Mouse (Mus musculus) E14TG2a.4 (cell line): ENCODE results near the gene Rph3al.

Source experiments
- H3K27me3 ChIP-seq: 2 replicates; pipeline ENCODE4 v1.6.1; 2014; ENCODE audit warnings: low read length, control low read depth; ENCODE audit not compliant: insufficient read depth
- H3K36me3 ChIP-seq: 2 replicates; pipeline ENCODE4 v1.6.1; 2014; ENCODE audit warnings: low read length, control low read depth; ENCODE audit not compliant: insufficient read depth
- H3K4me1 ChIP-seq: replicated peaks from 2 replicates; pipeline ENCODE4 v1.6.1; 2014; ENCODE audit warnings: low read depth, low read length, control low read depth
- H3K4me3 ChIP-seq: replicated peaks from 2 replicates; pipeline ENCODE4 v1.5.1; 2014; ENCODE audit warnings: mild to moderate bottlenecking, low read length
- H3K9me3 ChIP-seq: 2 replicates; pipeline ENCODE4 v1.6.1; 2014; ENCODE audit warnings: low read length, control low read depth
- CTCF ChIP-seq: conservative IDR thresholded peaks from 2 replicates; pipeline ENCODE4 v1.5.1; 2014; ENCODE audit warnings: low read length
- NANOG ChIP-seq: IDR thresholded peaks from 2 replicates; pipeline ENCODE4 v1.6.1; 2014; ENCODE audit warnings: borderline replicate concordance, low read length, mixed read lengths
- POU5F1 ChIP-seq: IDR thresholded peaks from 2 replicates; pipeline ENCODE4 v1.6.1; 2014; ENCODE audit warnings: low read length, borderline replicate concordance

Rph3al gene

GRCm38 (mm10) chr11:75907406-75907805 lies 30.8 kb downstream of the Rph3al start:
- H3K27me3 ChIP-seq, result peaks cover 19% of the 10 kb centered on the region; the same call in 1 of the 2 replicates
- H3K36me3 ChIP-seq, result no peaks in the 10 kb centered on the region
- peaks cover 17% of the 10 kb centered on the region for H3K4me1 ChIP-seq
- H3K9me3 ChIP-seq, result 0 out of 2 replicates have a peak, but pooled peaks cover 6% of the 10 kb centered on the region
- TF ChIP-seq NANOG (no peak), CTCF (no peak), POU5F1 (no peak)
- H3K4me3 ChIP-seq, result no peak overlapping the region

- Histone ChIP-seq H3K4me1 (peaks cover 17% of the 10 kb centered on the region), H3K36me3 (no peaks in the 10 kb centered on the region), H3K9me3 (0 out of 2 replicates have a peak, but pooled peaks cover 2% of the 10 kb centered on the region), H3K27me3 (peaks cover 21% of the 10 kb centered on the region; the same call in 1 of the 2 replicates), H3K4me3 (no peak overlapping the region)
- TF ChIP-seq NANOG, result no peak
- TF ChIP-seq CTCF, result no peak
- no peak for TF ChIP-seq POU5F1
Measured at GRCm38 (mm10) chr11:75906556-75906955, 31.7 kb downstream of the Rph3al start.

DNA sequence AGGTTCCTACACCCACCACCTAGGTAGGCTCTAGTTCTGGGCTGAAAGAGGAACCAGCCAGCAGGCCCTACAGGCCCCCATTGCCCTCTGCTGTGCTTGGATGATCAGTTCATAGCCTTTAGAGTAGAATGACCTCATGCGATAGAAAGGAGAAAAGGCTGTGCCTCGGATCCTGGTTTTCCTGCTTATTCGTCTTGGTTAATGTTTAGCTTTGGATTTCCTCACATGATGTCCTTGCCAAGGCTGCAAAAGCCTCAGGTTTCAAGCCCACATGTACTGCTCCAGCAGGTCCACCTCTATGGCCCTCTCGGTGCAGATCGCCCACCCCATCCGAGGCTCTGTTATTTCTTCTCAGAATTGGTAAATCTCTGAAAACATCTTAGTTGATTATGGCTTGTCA lies 33.2 kb downstream of the Rph3al start:
- no peaks in the 10 kb centered on the region for H3K9me3 ChIP-seq
- TF ChIP-seq NANOG (no peak), CTCF (no peak), POU5F1 (no peak)
- peaks cover 27% of the 10 kb centered on the region; the same call in 1 of the 2 replicates for H3K27me3 ChIP-seq
- peaks cover 17% of the 10 kb centered on the region for H3K4me1 ChIP-seq
- no peak overlapping the region for H3K4me3 ChIP-seq
- H3K36me3 ChIP-seq, result no peaks in the 10 kb centered on the region

DNA sequence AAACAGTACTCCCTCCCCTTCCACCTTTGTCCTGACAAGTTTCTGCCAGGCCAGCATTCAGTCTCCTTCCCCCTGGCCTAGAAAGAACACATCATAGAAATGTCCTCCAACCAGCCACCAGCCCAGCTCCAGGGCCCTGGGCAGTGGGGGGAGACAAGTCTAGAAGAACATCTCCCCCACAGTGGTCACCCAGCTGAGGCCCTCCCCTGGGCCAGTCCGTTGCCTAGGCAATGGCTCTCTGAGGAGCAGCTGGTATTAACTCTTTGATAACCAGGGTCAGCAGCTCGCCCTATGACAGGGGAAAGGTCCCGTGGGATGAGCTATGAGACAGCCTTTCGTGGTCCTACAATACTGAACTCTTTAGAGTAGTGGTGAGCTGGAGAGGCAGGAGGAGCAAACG lies 33.7 kb downstream of the Rph3al start:
- no peak for TF ChIP-seq POU5F1
- no peak for TF ChIP-seq NANOG
- TF ChIP-seq CTCF, result no peak
- H3K4me3 ChIP-seq, result no peak overlapping the region
- no peaks in the 10 kb centered on the region for H3K36me3 ChIP-seq
- no peaks in the 10 kb centered on the region for H3K9me3 ChIP-seq
- H3K27me3 ChIP-seq, result peaks cover 27% of the 10 kb centered on the region; the same call in 1 of the 2 replicates
- peaks cover 17% of the 10 kb centered on the region for H3K4me1 ChIP-seq

DNA sequence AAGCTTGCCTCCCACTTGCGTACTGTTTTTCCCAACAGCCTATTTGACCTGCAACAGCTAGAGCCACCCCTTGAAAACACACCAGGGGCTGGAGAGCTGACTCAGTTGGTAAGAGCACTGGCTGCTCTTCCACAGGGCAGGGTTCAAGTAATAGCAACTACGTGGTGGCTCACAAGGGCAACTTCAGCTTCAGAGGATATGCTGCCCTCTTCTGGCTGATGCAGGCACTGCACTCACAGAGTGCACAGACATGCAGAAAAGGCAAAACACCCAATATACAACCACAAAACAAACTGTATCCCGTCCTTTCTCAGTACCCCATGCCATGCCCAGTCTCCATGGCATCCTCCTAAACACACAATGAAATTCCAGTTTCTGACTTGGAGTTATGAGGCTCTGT lies 34.7 kb downstream of the Rph3al start:
- TF ChIP-seq NANOG (no peak), CTCF (peak; percentile 90), POU5F1 (no peak)
- Histone ChIP-seq H3K4me1 (peaks cover 17% of the 10 kb centered on the region), H3K4me3 (no peak overlapping the region), H3K9me3 (no peaks in the 10 kb centered on the region), H3K36me3 (no peaks in the 10 kb centered on the region), H3K27me3 (peaks cover 29% of the 10 kb centered on the region; the same call in 1 of the 2 replicates)

GRCm38 (mm10) chr11:75901339-75901738 lies 36.9 kb downstream of the Rph3al start:
- TF ChIP-seq NANOG (no peak), POU5F1 (no peak), CTCF (no peak)
- Histone ChIP-seq H3K4me1 (peaks cover 14% of the 10 kb centered on the region), H3K9me3 (no peaks in the 10 kb centered on the region), H3K36me3 (no peaks in the 10 kb centered on the region), H3K27me3 (peaks cover 18% of the 10 kb centered on the region; the same call in 1 of the 2 replicates), H3K4me3 (no peak overlapping the region)

DNA sequence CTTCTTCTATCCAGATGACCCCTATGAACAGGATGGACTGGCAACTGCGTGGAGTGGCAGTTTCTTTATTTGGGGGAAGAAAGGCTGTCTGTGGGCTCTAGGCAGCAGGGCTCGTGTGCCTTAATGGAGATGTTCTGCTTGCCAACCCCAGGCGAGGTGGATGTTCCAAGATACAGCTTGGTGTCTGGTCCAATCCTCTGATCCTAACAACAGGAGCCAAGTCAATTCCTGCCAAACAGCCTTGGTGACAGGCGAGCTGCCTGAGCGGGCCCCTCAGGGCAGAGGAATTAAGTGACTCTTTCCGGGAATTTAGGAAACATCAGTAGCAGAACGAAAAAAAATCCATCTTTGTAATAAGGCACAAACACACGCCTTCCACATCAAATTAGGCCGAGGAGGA lies 38.6 kb downstream of the Rph3al start:
- Histone ChIP-seq H3K36me3 (no peaks in the 10 kb centered on the region), H3K27me3 (peaks cover 12% of the 10 kb centered on the region; the same call in 1 of the 2 replicates), H3K4me1 (peaks cover 15% of the 10 kb centered on the region), H3K9me3 (no peaks in the 10 kb centered on the region), H3K4me3 (no peak overlapping the region)
- TF ChIP-seq NANOG (no peak), POU5F1 (no peak), CTCF (no peak)

DNA sequence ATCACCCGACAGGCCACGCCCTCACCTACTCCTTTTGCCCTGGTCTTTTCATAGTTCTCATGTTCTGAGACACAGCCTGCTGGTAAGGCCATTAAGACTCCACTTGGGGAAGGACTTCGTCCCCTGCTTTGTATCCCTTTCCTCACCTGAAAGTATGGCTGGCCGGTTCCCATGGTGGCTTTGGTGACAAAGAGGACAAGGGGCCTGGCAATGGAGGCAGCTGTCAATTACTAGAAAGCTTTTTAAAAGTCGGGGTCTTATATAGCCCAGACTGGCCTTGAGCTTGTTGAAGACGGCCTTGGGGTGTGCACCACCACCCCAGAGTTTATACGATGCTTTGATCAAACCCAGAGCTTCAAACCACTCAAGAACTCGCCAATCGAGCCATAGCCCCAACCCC lies 39.7 kb downstream of the Rph3al start:
- H3K4me1 ChIP-seq, result peaks cover 15% of the 10 kb centered on the region
- H3K36me3 ChIP-seq, result no peaks in the 10 kb centered on the region
- H3K9me3 ChIP-seq, result no peaks in the 10 kb centered on the region
- TF ChIP-seq CTCF (no peak), POU5F1 (no peak), NANOG (no peak)
- H3K27me3 ChIP-seq, result peaks cover 15% of the 10 kb centered on the region; the same call in 1 of the 2 replicates
- H3K4me3 ChIP-seq, result no peak overlapping the region

DNA sequence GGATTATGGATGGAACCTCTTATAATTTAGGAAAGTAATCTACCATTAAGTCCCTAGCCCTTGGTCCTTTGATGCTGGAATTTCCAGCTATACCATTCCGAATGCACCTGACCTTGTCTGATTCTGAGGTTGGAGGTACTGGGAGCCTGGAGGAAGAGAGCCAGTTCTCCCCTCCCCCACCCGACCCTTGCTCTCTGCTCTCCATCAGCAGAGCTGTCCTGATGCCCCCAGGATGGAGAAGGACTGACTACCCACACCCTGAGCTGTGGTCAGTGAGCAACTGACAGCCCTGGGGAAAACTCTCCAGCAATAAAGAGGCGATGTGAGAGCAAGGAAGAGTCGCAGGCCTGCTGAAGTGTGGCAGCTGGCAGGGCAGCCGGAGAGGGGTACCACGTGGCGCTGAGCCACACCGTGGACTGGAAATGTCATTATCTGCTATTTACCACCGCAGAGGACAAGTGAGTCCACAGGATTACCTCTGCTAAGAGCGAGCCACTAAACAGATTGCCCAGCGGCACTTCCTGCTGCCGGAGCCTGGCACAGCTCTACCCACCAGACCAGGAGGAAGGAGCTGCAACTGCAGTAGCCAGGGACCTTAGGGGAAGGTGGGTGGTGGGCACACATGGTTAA lies 43.3 kb downstream of the Rph3al start:
- Histone ChIP-seq H3K27me3 (peaks cover 22% of the 10 kb centered on the region), H3K9me3 (no peaks in the 10 kb centered on the region), H3K36me3 (no peaks in the 10 kb centered on the region), H3K4me3 (0 out of 2 replicates have a peak overlapping the region, but pooled peaks have one; percentile 4), H3K4me1 (peaks cover 6% of the 10 kb centered on the region; the same call in 1 of the 2 replicates)
- TF ChIP-seq POU5F1 (no peak), NANOG (no peak), CTCF (no peak)
